Mouse (Mus musculus) MEL (cell line): ENCODE data around the gene Vax1. TPM values are rescaled to one million over a fixed set of nuclear protein-coding genes. Genes with fewer than 3 reads are reported as not detected.

Experiments used
- DNase-seq: peaks from one replicate; pipeline ENCODE4 v3.0.0; 2011; ENCODE audit warnings: low read depth, low spot score
- H3K27ac ChIP-seq: 2 replicates; pipeline ENCODE4 v1.5.1; 2012; ENCODE audit warnings: low read depth, mild to moderate bottlenecking, control low read depth, low read length, moderate library complexity; ENCODE audit not compliant: control insufficient read depth
- H3K27me3 ChIP-seq, 2 experiments: fragments of 150-350 bp in 1 of 2; sonication (generic) in 1 of 2; 2 replicates each; pipeline ENCODE4 v1.6.1; 2012; ENCODE audit warnings: low read length in 2 of 2, mild to moderate bottlenecking in 2 of 2, improper control_type of control experiment in 1 of 2, moderate library complexity in 1 of 2; ENCODE audit not compliant: insufficient read depth in 2 of 2, control insufficient read depth in 1 of 2
- H3K36me3 ChIP-seq, 2 experiments: 2 replicates each; pipeline ENCODE4 v1.6.1; 2012 to 2014; ENCODE audit warnings: low read length in 2 of 2, improper control_type of control experiment in 1 of 2, inconsistent platforms in 1 of 2, mild to moderate bottlenecking in 1 of 2; ENCODE audit not compliant: insufficient read depth in 2 of 2, control insufficient read depth in 1 of 2
- H3K4me1 ChIP-seq, 2 experiments: fragments of 150-350 bp in 1 of 2; sonication (generic) in 1 of 2; 2 replicates each; pipeline ENCODE4 v1.6.1; 2012; ENCODE audit warnings: low read length in 2 of 2, improper control_type of control experiment in 1 of 2, mild to moderate bottlenecking in 1 of 2; ENCODE audit not compliant: insufficient read depth in 2 of 2, control insufficient read depth in 1 of 2
- H3K4me3 ChIP-seq, 2 experiments: fragments of 150-350 bp in 1 of 2; sonication (generic) in 1 of 2; 2 replicates each; pipeline ENCODE4 v1.5.1; 2012; ENCODE audit warnings: low read depth in 2 of 2, low read length in 2 of 2, mild to moderate bottlenecking in 2 of 2, moderate library complexity in 2 of 2, control low read depth in 1 of 2, improper control_type of control experiment in 1 of 2; ENCODE audit not compliant: control insufficient read depth in 1 of 2, insufficient read depth in 1 of 2
- H3K79me2 ChIP-seq: 2 replicates; pipeline ENCODE4 v1.6.1; 2012; ENCODE audit warnings: mild to moderate bottlenecking, low read length, moderate library complexity; ENCODE audit not compliant: control insufficient read depth, poor library complexity, insufficient read depth
- H3K9ac ChIP-seq: 2 replicates; pipeline ENCODE4 v1.6.1; 2012; ENCODE audit warnings: low read depth, mild to moderate bottlenecking, control low read depth, low read length, moderate library complexity; ENCODE audit not compliant: control insufficient read depth, poor library complexity, severe bottlenecking
- H3K9me3 ChIP-seq: fragments of 150-350 bp; sonication (generic); replicated peaks from 2 replicates; pipeline ENCODE4 v1.6.1; 2012; ENCODE audit warnings: mild to moderate bottlenecking, low read length, improper control_type of control experiment, moderate library complexity; ENCODE audit not compliant: insufficient read depth
- BHLHE40 ChIP-seq: IDR thresholded peaks from 2 replicates; pipeline ENCODE4 v1.6.1; 2012; ENCODE audit warnings: low read depth, mild to moderate bottlenecking, inconsistent platforms, low read length, improper control_type of control experiment, borderline replicate concordance
- E2F4 ChIP-seq: IDR thresholded peaks from 2 replicates; pipeline ENCODE4 v1.6.1; 2011; ENCODE audit warnings: low read depth, low read length, improper control_type of control experiment, borderline replicate concordance
- ELF1 ChIP-seq: IDR thresholded peaks from 2 replicates; pipeline ENCODE4 v1.6.1; 2014; ENCODE audit warnings: low read depth, mild to moderate bottlenecking, inconsistent platforms, low read length, improper control_type of control experiment, moderate library complexity
- EP300 ChIP-seq, 2 experiments: IDR thresholded peaks; 2 replicates each; pipeline ENCODE4 v1.6.1; 2011; ENCODE audit warnings: improper control_type of control experiment in 2 of 2, low read length in 2 of 2, low read depth in 1 of 2, mild to moderate bottlenecking in 1 of 2
- ETS1 ChIP-seq: IDR thresholded peaks from 2 replicates; pipeline ENCODE4 v1.6.1; 2012; ENCODE audit warnings: low read depth, mild to moderate bottlenecking, inconsistent platforms, low read length, improper control_type of control experiment, moderate library complexity
- GATA1 ChIP-seq: IDR thresholded peaks from 2 replicates; pipeline ENCODE4 v1.6.1; 2011; ENCODE audit warnings: low read depth, low read length, improper control_type of control experiment
- HCFC1 ChIP-seq: IDR thresholded peaks from 2 replicates; pipeline ENCODE4 v1.6.1; 2012; ENCODE audit warnings: low read depth, mild to moderate bottlenecking, inconsistent platforms, low read length, improper control_type of control experiment, moderate library complexity
- KAT2A ChIP-seq: conservative IDR thresholded peaks from 2 replicates; pipeline ENCODE4 v1.6.1; 2012; ENCODE audit warnings: low read depth, low read length, improper control_type of control experiment, inconsistent platforms
- MAX ChIP-seq: IDR thresholded peaks from 2 replicates; pipeline ENCODE4 v1.6.1; 2011; ENCODE audit warnings: low read length, improper control_type of control experiment
- MXI1 ChIP-seq: IDR thresholded peaks from 2 replicates; pipeline ENCODE4 v1.6.1; 2011; ENCODE audit warnings: mild to moderate bottlenecking, low read depth, low read length, improper control_type of control experiment
- MYB ChIP-seq: IDR thresholded peaks from 2 replicates; pipeline ENCODE4 v1.6.1; 2011; ENCODE audit warnings: mild to moderate bottlenecking, low read depth, low read length, improper control_type of control experiment
- NRF1 ChIP-seq: IDR thresholded peaks from 2 replicates; pipeline ENCODE4 v1.6.1; 2014; ENCODE audit warnings: low read depth, mild to moderate bottlenecking, inconsistent platforms, low read length, improper control_type of control experiment, moderate library complexity; ENCODE audit not compliant: poor library complexity, insufficient read depth, severe bottlenecking
- POLR2A ChIP-seq, 2 experiments: IDR thresholded peaks; 2 replicates each; pipeline ENCODE4 v1.6.1; 2011 to 2012; ENCODE audit warnings: low read length in 2 of 2, mild to moderate bottlenecking in 2 of 2, control low read depth in 1 of 2, improper control_type of control experiment in 1 of 2, low read depth in 1 of 2, moderate library complexity in 1 of 2; ENCODE audit not compliant: control insufficient read depth in 1 of 2, insufficient read depth in 1 of 2, poor library complexity in 1 of 2
- POLR2AphosphoS2 ChIP-seq: IDR thresholded peaks from 2 replicates; pipeline ENCODE4 v1.6.1; 2011; ENCODE audit warnings: low read length, improper control_type of control experiment
- RAD21 ChIP-seq: IDR thresholded peaks from 2 replicates; pipeline ENCODE4 v1.6.1; 2011; ENCODE audit warnings: mild to moderate bottlenecking, low read depth, low read length, improper control_type of control experiment
- RCOR1 ChIP-seq: IDR thresholded peaks from 2 replicates; pipeline ENCODE4 v1.6.1; 2012; ENCODE audit warnings: low read depth, mild to moderate bottlenecking, inconsistent platforms, low read length, improper control_type of control experiment
- TBP ChIP-seq: IDR thresholded peaks from 2 replicates; pipeline ENCODE4 v1.8.0; 2011; ENCODE audit warnings: low read depth, low read length, improper control_type of control experiment
- UBTF ChIP-seq: IDR thresholded peaks from 2 replicates; pipeline ENCODE4 v1.6.1; 2012; ENCODE audit warnings: low read depth, mild to moderate bottlenecking, inconsistent platforms, low read length, improper control_type of control experiment, moderate library complexity, borderline replicate concordance; ENCODE audit not compliant: insufficient read depth
- USF1 ChIP-seq: IDR thresholded peaks from 2 replicates; pipeline ENCODE4 v1.6.1; 2014; ENCODE audit warnings: low read depth, mild to moderate bottlenecking, inconsistent platforms, low read length, improper control_type of control experiment, moderate library complexity
- ZC3H11A ChIP-seq: IDR thresholded peaks from 2 replicates; pipeline ENCODE4 v1.6.1; 2012; ENCODE audit warnings: low read depth, mild to moderate bottlenecking, inconsistent platforms, low read length, improper control_type of control experiment
- ZNF384 ChIP-seq: IDR thresholded peaks from 2 replicates; pipeline ENCODE4 v1.6.1; 2012; ENCODE audit warnings: low read depth, mild to moderate bottlenecking, inconsistent platforms, low read length, improper control_type of control experiment
- polyA plus RNA-seq, 2 experiments: library from polyadenylated mRNA; stranded (reverse) in 1 of 2; unstranded in 1 of 2; fragments of >175 nt in 1 of 2; fragments of >200 nt in 1 of 2; gene quantifications; 2 replicates each; pipeline versions ENCODE4 v1.2.1 to v1.2.4; 2012; ENCODE audit warnings: low replicate concordance in 2 of 2, low read depth in 1 of 2; ENCODE audit not compliant: insufficient read length in 2 of 2, insufficient read depth in 1 of 2, missing spikeins in 1 of 2
- total RNA-seq: library from RNA; depleted of rRNA; stranded (reverse); fragments of 300-350 nt; gene quantifications from 2 replicates; pipeline ENCODE4 v1.2.3, GENCODE M21; 2012

Vax1 gene
- total and polyA plus RNA-seq, 3 experiments = not detected

GRCm38 (mm10) chr19:59164111-59164510 lies 5.7 kb downstream of the Vax1 start:
- Histone ChIP-seq H3K36me3 (no peaks in the 10 kb centered on the region), H3K79me2 (no peaks in the 10 kb centered on the region), H3K27me3 (no peaks in the 10 kb centered on the region), H3K27ac (no peak overlapping the region), H3K9me3 (no peaks in the 10 kb centered on the region), H3K4me1 (no peaks in the 10 kb centered on the region), H3K9ac (no peak overlapping the region), H3K4me3 (no peak overlapping the region)
- TF ChIP-seq ZC3H11A (no peak), NRF1 (no peak), POLR2AphosphoS2 (no peak), EP300 (IDR thresholded peaks at IDR 0.05; ENCODE audit: low read depth in 1 of 2, low read length in 2 of 2) (no peak), UBTF (no peak), POLR2A (IDR thresholded peaks at IDR 0.05; ENCODE audit: control insufficient read depth in 1 of 2, insufficient read depth in 1 of 2, low read depth in 1 of 2, low read length in 2 of 2, poor library complexity in 1 of 2) (no peak), BHLHE40 (no peak), MYB (no peak)
- no peak for DNase-seq

- H3K4me3 ChIP-seq = no peak overlapping the region
- DNase-seq = no peak
- H3K27me3 ChIP-seq = no peaks in the 10 kb centered on the region
- H3K27ac ChIP-seq = no peak overlapping the region
- no peak overlapping the region for H3K9ac ChIP-seq
- H3K9me3 ChIP-seq = no peaks in the 10 kb centered on the region
- no peak for TF ChIP-seq MXI1
- no peak for TF ChIP-seq USF1
- TF ChIP-seq BHLHE40 = no peak
- TF ChIP-seq GATA1 = no peak
- TF ChIP-seq ZNF384 = no peak
- no peak for TF ChIP-seq RCOR1
- TF ChIP-seq RAD21 = no peak
- no peak for TF ChIP-seq POLR2AphosphoS2
- H3K79me2 ChIP-seq = no peaks in the 10 kb centered on the region
- H3K4me1 ChIP-seq = no peaks in the 10 kb centered on the region
- H3K36me3 ChIP-seq = no peaks in the 10 kb centered on the region
These were observed 13.2 kb downstream of the Vax1 start for GRCm38 (mm10) chr19:59156702-59157101.

- no peak overlapping the region for H3K9ac ChIP-seq
- H3K27ac ChIP-seq = no peak overlapping the region
- TF ChIP-seq TBP (no peak), E2F4 (no peak), POLR2A (IDR thresholded peaks at IDR 0.05; ENCODE audit: control insufficient read depth in 1 of 2, insufficient read depth in 1 of 2, low read depth in 1 of 2, low read length in 2 of 2, poor library complexity in 1 of 2) (no peak), KAT2A (no peak), ETS1 (no peak), ELF1 (no peak), MYB (no peak), UBTF (no peak), HCFC1 (no peak), MAX (no peak)
- no peaks in the 10 kb centered on the region for H3K9me3 ChIP-seq
- peak; percentile 9 for DNase-seq
- H3K4me3 ChIP-seq = no peak overlapping the region
- H3K79me2 ChIP-seq = no peaks in the 10 kb centered on the region
- no peaks in the 10 kb centered on the region for H3K4me1 ChIP-seq
- H3K36me3 ChIP-seq = no peaks in the 10 kb centered on the region
- no peaks in the 10 kb centered on the region for H3K27me3 ChIP-seq
These were observed 15.7 kb downstream of the Vax1 start for GRCm38 (mm10) chr19:59154171-59154570.
